19 mouse cellular contexts compared by ENCODE assay signal in the genomic region with DNA sequence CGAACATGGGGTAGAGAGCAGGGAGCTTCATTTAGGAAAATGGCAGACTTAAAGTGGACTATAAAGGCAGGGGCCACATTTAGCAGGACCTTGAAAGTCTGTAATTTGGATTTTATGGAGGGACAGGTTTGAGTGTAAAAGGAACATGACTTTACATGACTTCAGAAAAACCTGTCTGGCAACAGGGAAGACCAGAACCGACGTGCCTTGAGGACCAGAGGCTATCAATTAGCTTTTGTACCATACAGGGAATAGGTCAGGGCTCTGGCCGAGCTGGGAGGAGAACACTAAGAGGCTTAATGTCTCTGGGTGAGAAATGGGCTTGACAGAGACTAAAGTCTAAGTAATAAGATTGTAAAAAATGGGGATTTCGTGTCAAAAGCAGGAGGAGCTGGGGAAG. TPM values are rescaled to one million over a fixed set of nuclear protein-coding genes. Genes with fewer than 3 reads are reported as not detected.
A peak's percentile ranks its signal among the peaks of the same experiment; 100 is the strongest.
DNase-seq lines count a peak whose midpoint lies in the region; ATAC-seq lines count a peak whose summit lies in the region.
"Had no signal": no experiment of that assay in that cellular context is flagged by ENCODE, and none has a peak within 500 bp of the region (broad histone marks: within the 10 kb centered on the region; RNA-seq: fewer than 3 reads in every experiment).

No protein-coding gene starts in this region.

- H3K9me3 ChIP-seq in midbrain, embryonic 11.5 days (ENCODE audit: control insufficient read depth, low read length), result no peaks in the 10 kb centered on the region
- H3K9me3 ChIP-seq in midbrain, embryonic 15.5 days, result no peaks in the 10 kb centered on the region
- no peaks in the 10 kb centered on the region for H3K9me3 ChIP-seq in stomach, embryonic 15.5 days
- H3K9me3 ChIP-seq: forebrain, embryonic 12.5 days; heart, embryonic 15.5 days; hindbrain, embryonic 10.5 days; hindbrain, embryonic 15.5 days had no signal

- no peak overlapping the region for H3K4me2 ChIP-seq in midbrain, embryonic 11.5 days
- no peak overlapping the region for H3K4me2 ChIP-seq in midbrain, embryonic 15.5 days
- H3K4me2 ChIP-seq in stomach, embryonic 15.5 days, result no peak overlapping the region
- H3K4me2 ChIP-seq: forebrain, embryonic 12.5 days; heart, embryonic 11.5 days; heart, embryonic 15.5 days had no signal

- 52% methylated on average over 5 of the region's 5 CpGs for WGBS in midbrain, embryonic 11.5 days
- 58% methylated on average over 5 of the region's 5 CpGs for WGBS in midbrain, embryonic 15.5 days
- 62% methylated on average over 5 of the region's 5 CpGs for WGBS in stomach, embryonic 15.5 days

- no peak overlapping the region for H3K9ac ChIP-seq in midbrain, embryonic 11.5 days (ENCODE audit: low read length)
- no peak overlapping the region for H3K9ac ChIP-seq in midbrain, embryonic 15.5 days
- H3K9ac ChIP-seq in stomach, embryonic 15.5 days, result no peak overlapping the region
- H3K9ac ChIP-seq: forebrain, embryonic 12.5 days; heart, embryonic 15.5 days; hindbrain, embryonic 15.5 days had no signal

- no peaks in the 10 kb centered on the region for H3K27me3 ChIP-seq in midbrain, embryonic 11.5 days (ENCODE audit: control insufficient read depth, insufficient read depth, low read length)
- no peaks in the 10 kb centered on the region for H3K27me3 ChIP-seq in midbrain, embryonic 15.5 days (replicated peaks)
- H3K27me3 ChIP-seq in stomach, embryonic 15.5 days (replicated peaks), result no peaks in the 10 kb centered on the region
- H3K27me3 ChIP-seq: forebrain, embryonic 12.5 days; heart, embryonic 15.5 days; hindbrain, embryonic 15.5 days had no signal

- no peak for ATAC-seq in midbrain, embryonic 11.5 days (ENCODE audit: low FRiP score)
- no peak for ATAC-seq in midbrain, embryonic 15.5 days (replicated peaks)
- ATAC-seq in stomach, embryonic 15.5 days (ENCODE audit: insufficient read depth, low FRiP score, low read depth), result no peak

- H3K27ac ChIP-seq in midbrain, embryonic 11.5 days (ENCODE audit: low read depth, low read length), result no peak overlapping the region
- H3K27ac ChIP-seq in midbrain, embryonic 15.5 days, result no peak overlapping the region
- peak overlapping the region; percentile 52 for H3K27ac ChIP-seq in stomach, embryonic 15.5 days
- H3K27ac ChIP-seq: forebrain, embryonic 12.5 days; gastrocnemius, adult 2 months; heart, embryonic 15.5 days; hindbrain, embryonic 10.5 days; hindbrain, embryonic 15.5 days had no signal

- H3K4me1 ChIP-seq in midbrain, embryonic 11.5 days (ENCODE audit: control insufficient read depth, insufficient read depth, low read length), result peaks cover 18% of the 10 kb centered on the region
- H3K4me1 ChIP-seq in midbrain, embryonic 15.5 days, result peaks cover 32% of the 10 kb centered on the region
- peaks cover 20% of the 10 kb centered on the region for H3K4me1 ChIP-seq in stomach, embryonic 15.5 days

- peak; percentile 84 for DNase-seq in heart, adult 11 months
- no peak for DNase-seq in heart, adult 8-10 months (ENCODE audit: low spot score)
- peak; percentile 53 for DNase-seq in midbrain, embryonic 11.5 days (ENCODE audit: low spot score, missing footprints)
- no peak for DNase-seq in left cerebral cortex, postnatal 14 days (ENCODE audit: low spot score in 2 of 2)
- DNase-seq in kidney, postnatal 25 days, result no peak
- DNase-seq: adrenal gland, postnatal 10 days; cerebellum, adult 11 months; cerebellum, adult 8-10 months; cerebellum, postnatal 36 days; gastrocnemius, adult 2 months; gastrocnemius, postnatal 25 days; heart, postnatal 14 days had no signal

- H3K36me3 ChIP-seq in midbrain, embryonic 11.5 days (ENCODE audit: control insufficient read depth, insufficient read depth, low read length), result no peaks in the 10 kb centered on the region
- no peaks in the 10 kb centered on the region for H3K36me3 ChIP-seq in midbrain, embryonic 15.5 days (replicated peaks)
- H3K36me3 ChIP-seq in stomach, embryonic 15.5 days, result no peaks in the 10 kb centered on the region
- H3K36me3 ChIP-seq: forebrain, embryonic 12.5 days; heart, embryonic 15.5 days; hindbrain, embryonic 10.5 days; hindbrain, embryonic 15.5 days had no signal

- H3K4me3 ChIP-seq in midbrain, embryonic 11.5 days (ENCODE audit: low read depth, low read length), result no peak overlapping the region
- no peak overlapping the region for H3K4me3 ChIP-seq in midbrain, embryonic 15.5 days
- no peak overlapping the region for H3K4me3 ChIP-seq in stomach, embryonic 15.5 days (replicated peaks)
- H3K4me3 ChIP-seq: forebrain, embryonic 12.5 days; gastrocnemius, adult 2 months; heart, embryonic 15.5 days; hindbrain, embryonic 10.5 days; hindbrain, embryonic 15.5 days had no signal

- intact Hi-C loops in left cerebral cortex, postnatal 14 days (cut with DNase I), result no loop called here

RNA-seq across cellular contexts. Expression of a gene that starts 1.7 kb away (rescaled TPM):
- total RNA-seq in heart, adult 8-10 months (2022), result 100 to 1,000 TPM; 236 to 260 (median 252) TPM
- 36.4 and 40.8 TPM in 2 replicates for polyA plus RNA-seq in midbrain, embryonic 11.5 days (2014; fragmentation: Nextera tagmentation; extraction: Ambion mirVana)
- polyA plus RNA-seq in midbrain, embryonic 15.5 days (2015; fragmentation: Nextera tagmentation; extraction: Ambion mirVana), result 20.0 and 21.2 TPM in 2 replicates
- 109 and 116 TPM in 2 replicates for polyA plus RNA-seq in stomach, embryonic 15.5 days (2015; fragmentation: Nextera tagmentation; extraction: Ambion mirVana)
- 100 to 1,000 TPM; 192 to 202 TPM for total RNA-seq in left cerebral cortex, postnatal 14 days (2021)

Comparison
In these comparisons a context has a peak if more than half of its experiments do, and no peak if none do; other contexts are left out.
1. DNase-seq: peak in heart, adult 11 months (single experiment) and midbrain, embryonic 11.5 days (single experiment); none in heart, adult 8-10 months (single experiment), left cerebral cortex, postnatal 14 days (0 of 2) and kidney, postnatal 25 days (0 of 2).